Mouse (Mus musculus) embryonic facial prominence, embryonic 15.5 days (tissue): Measurements from ENCODE around the gene Smim24. TPM values are rescaled to one million over a fixed set of nuclear protein-coding genes. Genes with fewer than 3 reads are reported as not detected.

ENCODE experiments used
- ATAC-seq: fragments of 200-750 bp; cut with Nextera tagmentation; 2 replicates; pipeline ENCODE4 v1.8.0; 2017; ENCODE audit warnings: low read depth, moderate TSS enrichment; ENCODE audit not compliant: insufficient number of reproducible peaks, low FRiP score, low TSS enrichment
- H3K27ac ChIP-seq: fragments of 300-500 bp; sonication (generic); replicated peaks from 2 replicates; pipeline ENCODE4 v1.5.1; 2015; ENCODE audit warnings: mild to moderate bottlenecking, inconsistent platforms
- H3K27me3 ChIP-seq: fragments of 300-500 bp; sonication (generic); 2 replicates; pipeline ENCODE4 v1.6.1; 2015; ENCODE audit warnings: inconsistent platforms
- H3K36me3 ChIP-seq: fragments of 300-500 bp; sonication (generic); 2 replicates; pipeline ENCODE4 v1.6.1; 2015; ENCODE audit warnings: mild to moderate bottlenecking, inconsistent platforms
- H3K4me1 ChIP-seq: fragments of 300-500 bp; sonication (generic); 2 replicates; pipeline ENCODE4 v1.6.1; 2015; ENCODE audit warnings: inconsistent platforms
- H3K4me2 ChIP-seq: fragments of 300-500 bp; sonication (generic); replicated peaks from 2 replicates; pipeline ENCODE4 v1.6.1; 2015; ENCODE audit warnings: mild to moderate bottlenecking, inconsistent platforms
- H3K4me3 ChIP-seq: fragments of 300-500 bp; sonication (generic); replicated peaks from 2 replicates; pipeline ENCODE4 v1.5.1; 2015; ENCODE audit warnings: mild to moderate bottlenecking, inconsistent platforms
- H3K9ac ChIP-seq: fragments of 300-500 bp; sonication (generic); 2 replicates; pipeline ENCODE4 v1.6.1; 2015; ENCODE audit warnings: inconsistent platforms
- H3K9me3 ChIP-seq: fragments of 300-500 bp; sonication (generic); replicated peaks from 2 replicates; pipeline ENCODE4 v1.6.1; 2016; ENCODE audit warnings: inconsistent platforms
- WGBS: fragments of 180-500 bp; shearing (Covaris S2); methylation state at CpG from one replicate; pipeline ENCODE4 v1.1.7; 2015; 5-methylcytosine and 5-hydroxymethylcytosine counted together
- polyA plus RNA-seq: library from polyadenylated mRNA; unstranded; fragments of >200 nt; fragmentation: Nextera tagmentation; extraction: Ambion mirVana; gene quantifications from 2 replicates; pipeline ENCODE4 v1.2.1, GENCODE M21; 2015

Smim24 gene
- polyA plus RNA-seq, 1 experiment from 2014 or later = 8.3 TPM

DNA sequence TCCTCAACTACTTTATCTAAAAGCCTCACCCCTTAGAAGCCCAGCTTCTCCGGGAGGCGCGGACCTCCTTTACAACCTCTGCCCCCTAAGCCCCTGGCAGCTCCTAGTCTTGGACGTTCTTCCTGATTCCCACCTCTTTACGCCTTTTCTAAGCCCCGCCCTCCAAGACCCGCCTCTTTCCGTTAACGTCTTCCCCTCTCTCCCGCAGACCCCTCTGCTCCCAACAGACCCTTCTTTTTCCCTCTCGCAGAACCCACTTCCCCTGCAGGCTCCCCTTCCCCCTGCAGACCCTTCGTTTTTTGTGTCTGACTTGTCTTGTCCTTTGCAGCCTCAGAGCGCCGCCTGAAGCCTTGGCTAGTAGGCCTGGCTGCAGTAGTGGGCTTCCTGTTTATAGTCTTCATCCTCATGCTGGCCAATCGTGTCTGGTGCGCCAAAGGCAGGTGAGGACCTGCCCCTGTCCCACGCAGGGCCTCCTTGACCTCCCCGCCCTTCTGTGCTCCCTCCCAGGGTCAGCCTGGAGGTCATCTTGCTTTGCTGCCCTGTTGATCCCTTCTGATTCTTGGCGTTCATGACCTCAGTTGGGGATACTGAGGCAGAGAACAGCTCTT lies 709 bp downstream of the Smim24 start:
- WGBS = 6% methylated on average over 19 of the region's 19 CpGs
- no peak for ATAC-seq
- H3K4me3 ChIP-seq = peak overlapping the region; percentile 30
- H3K36me3 ChIP-seq = peaks cover 28% of the 10 kb centered on the region
- no peaks in the 10 kb centered on the region for H3K27me3 ChIP-seq
- peaks cover 44% of the 10 kb centered on the region for H3K4me1 ChIP-seq
- H3K27ac ChIP-seq = peak overlapping the region; percentile 60
- peak overlapping the region; percentile 33 for H3K9ac ChIP-seq
- H3K4me2 ChIP-seq = peak overlapping the region; percentile 61
- no peaks in the 10 kb centered on the region for H3K9me3 ChIP-seq

DNA sequence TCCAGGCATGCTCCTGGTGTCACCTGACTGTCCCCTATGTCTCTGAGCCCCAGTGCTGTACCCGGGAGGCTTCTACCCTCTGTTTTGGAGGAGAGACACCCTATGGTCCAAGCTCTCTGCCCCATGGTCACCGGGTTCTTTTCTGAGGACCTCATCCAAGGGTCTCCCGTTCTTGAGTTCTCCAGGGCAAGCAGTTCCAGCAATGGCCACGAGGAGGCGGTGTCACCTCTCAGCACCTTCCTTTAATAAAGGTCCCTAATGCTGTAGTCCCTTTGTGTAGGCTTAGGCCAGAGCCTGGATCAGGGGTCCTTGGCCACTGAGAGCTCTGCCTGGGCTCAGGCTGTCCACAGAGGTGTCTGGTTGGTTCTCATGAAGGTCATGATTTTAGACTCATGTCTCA lies 2.3 kb downstream of the Smim24 start:
- no peaks in the 10 kb centered on the region for H3K27me3 ChIP-seq
- WGBS = 19% methylated on average over 5 of the region's 5 CpGs
- H3K9ac ChIP-seq = no peak overlapping the region
- H3K4me3 ChIP-seq = no peak overlapping the region
- H3K9me3 ChIP-seq = no peaks in the 10 kb centered on the region
- H3K36me3 ChIP-seq = peaks cover 30% of the 10 kb centered on the region
- ATAC-seq = no peak
- H3K4me2 ChIP-seq = no peak overlapping the region
- no peak overlapping the region for H3K27ac ChIP-seq
- peaks cover 35% of the 10 kb centered on the region for H3K4me1 ChIP-seq

DNA sequence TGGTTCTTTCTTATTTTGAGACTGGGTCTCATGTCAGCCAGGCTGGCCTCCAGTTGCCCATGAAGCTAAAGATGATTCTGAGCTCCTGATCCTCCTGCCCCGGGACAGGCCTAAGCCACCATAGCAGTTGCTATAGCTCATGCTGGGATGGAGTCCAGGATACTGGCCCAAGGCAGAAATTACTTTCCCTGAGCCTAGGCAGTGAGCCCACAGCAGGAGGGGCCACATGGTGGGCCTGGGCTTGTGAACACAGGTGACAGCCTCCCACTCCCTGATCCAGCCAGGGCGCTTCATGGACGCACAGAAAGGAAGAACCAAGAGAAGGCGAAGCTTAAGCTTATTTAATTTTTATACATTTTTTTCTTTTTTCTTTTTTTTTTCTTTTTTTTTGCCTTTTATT lies 3.0 kb downstream of the Smim24 start:
- peaks cover 37% of the 10 kb centered on the region for H3K36me3 ChIP-seq
- no peak overlapping the region; the same call in 1 of the 2 replicates for H3K27ac ChIP-seq
- no peaks in the 10 kb centered on the region for H3K9me3 ChIP-seq
- H3K9ac ChIP-seq = no peak overlapping the region
- H3K27me3 ChIP-seq = no peaks in the 10 kb centered on the region
- 85% methylated on average over 4 of the region's 4 CpGs for WGBS
- H3K4me1 ChIP-seq = peaks cover 39% of the 10 kb centered on the region
- no peak for ATAC-seq
- no peak overlapping the region for H3K4me2 ChIP-seq
- no peak overlapping the region for H3K4me3 ChIP-seq

- no peak overlapping the region for H3K4me3 ChIP-seq
- WGBS = 68% methylated on average over 5 of the region's 5 CpGs
- no peaks in the 10 kb centered on the region for H3K27me3 ChIP-seq
- peaks cover 38% of the 10 kb centered on the region for H3K36me3 ChIP-seq
- no peaks in the 10 kb centered on the region for H3K9me3 ChIP-seq
- peak overlapping the region; percentile 7; the same call in 1 of the 2 replicates for H3K27ac ChIP-seq
- ATAC-seq = no peak
- H3K4me2 ChIP-seq = no peak overlapping the region
- no peak overlapping the region for H3K9ac ChIP-seq
- peaks cover 48% of the 10 kb centered on the region for H3K4me1 ChIP-seq
Observed at GRCm38 (mm10) chr10:81396749-81397148, 3.9 kb downstream of the Smim24 start.

DNA sequence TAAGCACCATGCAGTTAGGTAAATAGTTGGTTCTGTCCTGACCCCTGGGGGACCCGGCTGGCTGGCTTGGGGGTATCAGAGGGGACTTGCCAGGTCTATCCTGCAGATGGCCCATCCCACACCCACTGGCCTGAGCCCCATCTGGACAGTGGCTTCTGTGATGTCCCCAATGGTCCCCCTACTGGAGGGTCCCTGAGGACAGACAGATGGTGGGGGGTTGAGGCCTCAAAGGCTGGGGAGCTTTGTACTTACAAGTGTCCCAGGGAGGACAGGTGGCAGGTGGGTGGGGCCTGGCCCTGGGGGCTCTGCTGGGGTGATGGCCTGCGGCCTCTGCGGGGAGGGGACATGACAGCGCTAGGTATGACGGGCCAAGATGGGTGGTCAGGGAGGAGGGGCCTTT lies 6.4 kb downstream of the Smim24 start:
- WGBS = 61% methylated on average over 5 of the region's 5 CpGs
- no peaks in the 10 kb centered on the region for H3K9me3 ChIP-seq
- no peak overlapping the region for H3K27ac ChIP-seq
- ATAC-seq = no peak
- H3K4me2 ChIP-seq = no peak overlapping the region
- H3K27me3 ChIP-seq = no peaks in the 10 kb centered on the region
- H3K4me3 ChIP-seq = no peak overlapping the region
- peaks cover 51% of the 10 kb centered on the region for H3K36me3 ChIP-seq
- H3K9ac ChIP-seq = no peak overlapping the region
- H3K4me1 ChIP-seq = peaks cover 53% of the 10 kb centered on the region

DNA sequence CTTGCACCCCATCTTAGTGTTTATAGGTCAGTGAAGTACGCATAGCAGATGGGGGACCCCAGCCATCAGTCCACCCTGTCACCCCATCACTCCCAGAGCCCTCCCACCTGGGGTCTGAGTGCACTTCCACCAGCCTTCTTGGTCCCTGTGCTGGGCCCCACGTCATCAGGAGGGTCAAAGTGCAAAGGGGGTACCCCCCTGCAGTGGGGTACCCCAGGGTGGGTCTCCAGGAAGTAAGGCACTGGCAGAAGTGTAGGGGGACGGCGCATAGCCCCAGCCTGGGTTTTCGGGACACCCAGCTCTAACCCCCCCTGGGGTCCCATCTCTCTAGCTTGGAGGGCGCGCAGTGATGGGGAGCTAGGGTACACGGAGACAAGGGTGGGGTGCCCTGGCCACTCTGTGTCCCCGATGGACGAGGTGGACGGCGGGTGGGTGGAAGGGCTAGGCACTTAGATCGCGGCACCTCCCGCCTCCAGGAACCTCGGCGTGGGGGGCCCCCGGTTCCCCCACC lies 7.0 kb downstream of the Smim24 start:
- H3K36me3 ChIP-seq = peaks cover 56% of the 10 kb centered on the region
- H3K9ac ChIP-seq = no peak overlapping the region
- H3K27me3 ChIP-seq = no peaks in the 10 kb centered on the region
- no peak overlapping the region for H3K27ac ChIP-seq
- 82% methylated on average over 18 of the region's 18 CpGs for WGBS
- no peak overlapping the region for H3K4me3 ChIP-seq
- no peak overlapping the region for H3K4me2 ChIP-seq
- H3K4me1 ChIP-seq = peaks cover 56% of the 10 kb centered on the region
- ATAC-seq = no peak
- H3K9me3 ChIP-seq = no peaks in the 10 kb centered on the region

DNA sequence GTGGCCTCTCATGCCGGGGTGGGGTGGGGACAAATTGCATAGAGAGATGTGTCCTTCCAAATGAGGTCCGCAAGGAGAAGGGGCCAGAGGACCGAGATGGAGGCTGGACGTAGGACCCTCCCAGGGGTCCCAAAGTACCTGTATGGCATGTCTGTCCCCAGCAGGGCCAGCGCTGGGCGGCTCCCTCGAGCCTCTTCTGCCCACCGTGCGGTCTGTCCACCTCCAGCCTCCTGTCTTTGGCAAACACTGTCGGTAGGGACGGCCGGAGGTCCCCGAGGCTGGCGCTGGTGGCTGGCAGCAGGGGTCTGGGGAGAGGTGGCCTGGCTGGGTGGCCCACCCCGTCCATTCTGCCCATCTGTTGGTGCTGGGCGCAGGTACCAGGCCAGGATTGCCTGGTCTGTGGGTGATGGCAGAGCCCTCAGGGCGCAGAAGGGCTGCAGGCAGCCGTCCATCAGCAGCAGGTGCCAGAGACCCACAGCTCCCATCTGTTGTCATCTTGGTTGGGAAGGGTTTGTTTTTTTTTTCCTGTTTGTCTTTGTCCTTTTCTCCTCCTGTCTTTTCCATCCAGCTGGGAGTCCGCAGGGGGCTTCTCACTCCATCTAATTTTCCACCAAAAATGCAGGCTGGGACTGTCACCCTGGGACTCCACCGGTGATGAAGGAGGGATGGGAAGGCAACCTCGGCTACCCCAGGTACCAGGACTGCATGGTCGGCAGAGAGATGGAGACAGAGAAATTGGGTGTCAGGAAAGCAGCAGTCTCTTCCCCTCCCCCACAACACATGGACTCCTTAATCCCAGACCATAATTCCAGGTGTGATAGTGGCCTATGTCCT lies 7.7 kb downstream of the Smim24 start:
- Histone ChIP-seq H3K4me3 (no peak overlapping the region), H3K9ac (no peak overlapping the region), H3K9me3 (no peaks in the 10 kb centered on the region), H3K36me3 (peaks cover 62% of the 10 kb centered on the region), H3K27ac (peak overlapping the region; percentile 90; the same call in 1 of the 2 replicates), H3K4me2 (no peak overlapping the region), H3K27me3 (no peaks in the 10 kb centered on the region), H3K4me1 (peaks cover 56% of the 10 kb centered on the region)
- no peak for ATAC-seq
- WGBS = 62% methylated on average over 22 of the region's 22 CpGs

DNA sequence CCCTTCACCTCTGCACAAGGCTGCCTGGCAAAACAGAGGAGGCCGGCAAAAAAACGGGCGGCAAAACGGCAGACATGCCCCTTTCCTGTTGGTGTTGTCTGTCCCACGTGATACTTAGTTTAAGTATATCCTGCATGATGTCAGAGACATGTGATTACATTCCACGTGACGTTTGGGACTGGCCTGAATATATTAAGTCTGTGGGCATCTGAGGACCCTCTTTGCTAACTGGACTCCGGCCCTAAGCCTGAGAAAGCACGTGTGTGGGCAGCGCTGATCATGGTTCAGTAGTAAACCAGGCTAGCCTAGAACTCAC lies 8.3 kb downstream of the Smim24 start:
- Histone ChIP-seq H3K9me3 (no peaks in the 10 kb centered on the region), H3K27me3 (no peaks in the 10 kb centered on the region), H3K4me1 (peaks cover 57% of the 10 kb centered on the region), H3K9ac (no peak overlapping the region; the same call in 1 of the 2 replicates), H3K36me3 (peaks cover 68% of the 10 kb centered on the region), H3K4me3 (no peak overlapping the region), H3K27ac (peak overlapping the region; percentile 90), H3K4me2 (no peak overlapping the region)
- no peak for ATAC-seq
- 38% methylated on average over 10 of the region's 10 CpGs for WGBS

DNA sequence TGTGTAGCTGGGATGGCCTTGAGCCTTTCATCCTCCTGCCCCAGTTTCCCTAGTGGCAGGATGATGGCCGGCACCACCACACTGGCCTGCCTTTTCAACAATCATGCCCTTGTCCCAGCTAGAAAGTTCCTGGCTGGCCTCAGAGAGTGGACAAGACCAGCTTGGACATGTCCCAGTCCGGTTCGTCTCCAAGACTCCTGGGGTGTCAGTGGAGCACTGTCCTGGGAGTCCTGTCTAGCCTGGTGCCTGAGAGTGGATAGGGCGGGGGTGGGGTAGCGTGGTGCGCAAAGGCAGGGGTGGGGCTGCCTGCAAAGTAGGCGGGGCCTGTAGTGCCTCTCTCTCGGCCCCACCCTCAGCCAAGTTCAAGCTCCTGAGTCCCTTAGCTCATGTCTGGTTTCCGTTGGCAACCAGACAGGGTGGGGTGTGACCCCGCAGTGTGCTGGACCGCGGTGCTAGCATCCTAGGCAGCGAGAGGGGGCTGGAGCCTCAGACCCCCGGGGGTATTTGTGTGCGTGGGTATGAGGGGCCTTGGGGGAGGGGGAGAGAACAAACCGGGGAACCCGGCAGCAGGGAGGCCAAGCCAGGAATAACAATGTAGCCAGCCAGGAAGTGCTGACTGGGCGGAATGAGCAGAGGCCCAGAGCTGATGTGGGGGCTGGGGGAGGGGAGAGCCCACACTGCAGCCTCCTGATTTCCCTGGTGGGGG lies 8.8 kb downstream of the Smim24 start:
- WGBS = 9% methylated on average over 18 of the region's 18 CpGs
- no peaks in the 10 kb centered on the region for H3K9me3 ChIP-seq
- peak overlapping the region; percentile 31; the same call in 1 of the 2 replicates for H3K4me2 ChIP-seq
- H3K27me3 ChIP-seq = no peaks in the 10 kb centered on the region
- no peak overlapping the region; the same call in 1 of the 2 replicates for H3K9ac ChIP-seq
- H3K36me3 ChIP-seq = peaks cover 69% of the 10 kb centered on the region
- ATAC-seq = peak; percentile 87
- peak overlapping the region; percentile 90 for H3K27ac ChIP-seq
- H3K4me1 ChIP-seq = peaks cover 56% of the 10 kb centered on the region
- H3K4me3 ChIP-seq = no peak overlapping the region; the same call in 1 of the 2 replicates

GRCm38 (mm10) chr10:81402227-81402765 lies 9.4 kb downstream of the Smim24 start:
- H3K4me1 ChIP-seq = peaks cover 60% of the 10 kb centered on the region
- peak overlapping the region; percentile 90 for H3K27ac ChIP-seq
- peaks cover 72% of the 10 kb centered on the region for H3K36me3 ChIP-seq
- peak overlapping the region; percentile 31; the same call in 1 of the 2 replicates for H3K4me2 ChIP-seq
- no peaks in the 10 kb centered on the region for H3K9me3 ChIP-seq
- no peak overlapping the region; the same call in 1 of the 2 replicates for H3K4me3 ChIP-seq
- ATAC-seq = no peak; the same call in 1 of the 2 replicates
- 21% methylated on average over 7 of the region's 7 CpGs for WGBS
- H3K27me3 ChIP-seq = no peaks in the 10 kb centered on the region
- no peak overlapping the region for H3K9ac ChIP-seq

GRCm38 (mm10) chr10:81403511-81403910 lies 10.7 kb downstream of the Smim24 start:
- H3K4me3 ChIP-seq = no peak overlapping the region
- H3K4me1 ChIP-seq = peaks cover 66% of the 10 kb centered on the region
- H3K9ac ChIP-seq = no peak overlapping the region
- 62% methylated on average over 10 of the region's 10 CpGs for WGBS
- H3K36me3 ChIP-seq = peaks cover 70% of the 10 kb centered on the region
- no peak overlapping the region for H3K4me2 ChIP-seq
- H3K27ac ChIP-seq = peak overlapping the region; percentile 90
- ATAC-seq = no peak
- H3K9me3 ChIP-seq = no peaks in the 10 kb centered on the region
- no peaks in the 10 kb centered on the region for H3K27me3 ChIP-seq
